Mouse (Mus musculus) ovary, adult 18-20 months (tissue): ENCODE data around the gene Xrcc4.
"Not testable (repeated sequence)": the region's sequence is repeated elsewhere in the genome, so short reads cannot be mapped to it uniquely, and the experiment has no call there.

Experiments
- DNase-seq: peaks from one replicate; pipeline ENCODE4 v3.0.0; 2022; ENCODE audit warnings: low spot score, mixed read lengths

Gene Xrcc4

GRCm38 (mm10) chr13:89814543-89814942 lies 274.9 kb downstream of the Xrcc4 start:
- DNase-seq, result no peak

- no peak for DNase-seq
Observed at GRCm38 (mm10) chr13:89812169-89812568, 277.2 kb downstream of the Xrcc4 start.

- DNase-seq, result no peak
Observed at GRCm38 (mm10) chr13:89809024-89809423, 280.4 kb downstream of the Xrcc4 start.

- no peak for DNase-seq
Observed at GRCm38 (mm10) chr13:89801901-89802300, 287.5 kb downstream of the Xrcc4 start.

- DNase-seq, result no peak
Observed at GRCm38 (mm10) chr13:89797721-89798120, 291.7 kb downstream of the Xrcc4 start.

GRCm38 (mm10) chr13:89791475-89791874 lies 297.9 kb downstream of the Xrcc4 start:
- DNase-seq, result no peak

GRCm38 (mm10) chr13:89782886-89783285 lies 306.5 kb downstream of the Xrcc4 start:
- no peak for DNase-seq

- DNase-seq, result no peak
Observed at GRCm38 (mm10) chr13:89780276-89780675, 309.1 kb downstream of the Xrcc4 start.

- no peak for DNase-seq
Observed at GRCm38 (mm10) chr13:89779208-89779911, 310.0 kb downstream of the Xrcc4 start.

GRCm38 (mm10) chr13:89777764-89778163 lies 311.6 kb downstream of the Xrcc4 start:
- DNase-seq, result no peak

- no peak for DNase-seq
Observed at GRCm38 (mm10) chr13:89777146-89777545, 312.3 kb downstream of the Xrcc4 start.

GRCm38 (mm10) chr13:89766551-89766950 lies 322.9 kb downstream of the Xrcc4 start:
- no peak for DNase-seq

- DNase-seq, result no peak
Observed at GRCm38 (mm10) chr13:89765966-89766365, 323.4 kb downstream of the Xrcc4 start.

GRCm38 (mm10) chr13:89762339-89762738 lies 327.1 kb downstream of the Xrcc4 start:
- DNase-seq, result no peak

GRCm38 (mm10) chr13:89756347-89756746 lies 333.1 kb downstream of the Xrcc4 start:
- no peak for DNase-seq

GRCm38 (mm10) chr13:89750562-89750961 lies 338.8 kb downstream of the Xrcc4 start:
- DNase-seq, result not testable (repeated sequence)

- no peak for DNase-seq
Observed at GRCm38 (mm10) chr13:89743201-89743600, 346.2 kb downstream of the Xrcc4 start.

- DNase-seq, result no peak
Observed at GRCm38 (mm10) chr13:89742686-89743200, 346.7 kb downstream of the Xrcc4 start.

- peak; percentile 39 for DNase-seq
Observed at GRCm38 (mm10) chr13:89741766-89742685, 347.4 kb downstream of the Xrcc4 start, which contains the start of gene Vcan. TSS of gene Vcan (minus strand) at chr13:89742509.

- DNase-seq, result no peak
Observed at GRCm38 (mm10) chr13:89741116-89741551, 348.3 kb downstream of the Xrcc4 start.

- peak; percentile 61 for DNase-seq
Observed at GRCm38 (mm10) chr13:89740243-89741115, 348.9 kb downstream of the Xrcc4 start.
